Mouse (Mus musculus) granulocyte monocyte progenitor cell, adult 5-6 weeks (primary cell): Measurements from ENCODE around the gene Cyp2w1. TPM values are rescaled to one million over a fixed set of nuclear protein-coding genes. Genes with fewer than 3 reads are reported as not detected.

Source experiments
- ATAC-seq: replicated peaks from 2 replicates; pipeline ENCODE4 v1.8.0; 2016; ENCODE audit warnings: mild to moderate bottlenecking, moderate TSS enrichment, inconsistent platforms; ENCODE audit not compliant: poor library complexity, severe bottlenecking
- total RNA-seq, 2 experiments: library from RNA; stranded (forward) in 1 of 2; stranded (reverse) in 1 of 2; fragments of 200-712, 200-1000 nt in 1 of 2; fragments of >200 nt in 1 of 2; fragmentation: Nextera tagmentation in 1 of 2; gene quantifications; 2 replicates each; pipeline ENCODE4 v1.2.3; 2014 to 2017

Cyp2w1 gene
- total RNA-seq, 2 experiments from 2014 or later, result not detected

- ATAC-seq, result no peak
These were observed 11.4 kb downstream of the Cyp2w1 start for GRCm38 (mm10) chr5:139363858-139364257.

GRCm38 (mm10) chr5:139364260-139364910, 12.0 kb downstream of the Cyp2w1 start:
- peak; percentile 48 for ATAC-seq

GRCm38 (mm10) chr5:139364911-139365571, 12.6 kb downstream of the Cyp2w1 start:
- no peak for ATAC-seq

GRCm38 (mm10) chr5:139365827-139366226, 13.4 kb downstream of the Cyp2w1 start:
- peak; percentile 64 for ATAC-seq

- ATAC-seq, result peak; percentile 53
These were observed 14.1 kb downstream of the Cyp2w1 start for GRCm38 (mm10) chr5:139366484-139366883.

- ATAC-seq, result no peak
These were observed 15.6 kb downstream of the Cyp2w1 start for GRCm38 (mm10) chr5:139367884-139368458.

- ATAC-seq, result no peak
These were observed 16.4 kb downstream of the Cyp2w1 start for GRCm38 (mm10) chr5:139368638-139369320.

GRCm38 (mm10) chr5:139370336-139370735, 17.9 kb downstream of the Cyp2w1 start:
- ATAC-seq, result no peak

GRCm38 (mm10) chr5:139371118-139371517, 18.7 kb downstream of the Cyp2w1 start:
- ATAC-seq, result no peak

- ATAC-seq, result peak; percentile 89
These were observed 19.4 kb downstream of the Cyp2w1 start for GRCm38 (mm10) chr5:139371631-139372401.

- ATAC-seq, result peak; percentile 31
These were observed 20.7 kb downstream of the Cyp2w1 start for GRCm38 (mm10) chr5:139373126-139373525.

- no peak for ATAC-seq
These were observed 21.6 kb downstream of the Cyp2w1 start for GRCm38 (mm10) chr5:139373889-139374444.

GRCm38 (mm10) chr5:139374841-139375240, 22.4 kb downstream of the Cyp2w1 start:
- no peak for ATAC-seq

GRCm38 (mm10) chr5:139377468-139378270, 25.3 kb downstream of the Cyp2w1 start, which contains the start of gene Gpr146:
Gene Gpr146 (plus strand): TSS chr5:139377697.
- peak; percentile 14 for ATAC-seq

- no peak for ATAC-seq
These were observed 25.8 kb downstream of the Cyp2w1 start for GRCm38 (mm10) chr5:139378271-139378556.

- ATAC-seq, result no peak
These were observed 26.7 kb downstream of the Cyp2w1 start for GRCm38 (mm10) chr5:139378986-139379629.

GRCm38 (mm10) chr5:139379771-139380384, 27.5 kb downstream of the Cyp2w1 start:
- no peak; the same call in 1 of the 2 replicates for ATAC-seq
